Mouse (Mus musculus) ES-E14 (cell line): Measurements from ENCODE around the gene Slk.

ENCODE experiments used
- HCFC1 ChIP-seq: IDR thresholded peaks from 2 replicates; pipeline ENCODE4 v1.6.1; 2012; ENCODE audit warnings: low read length, inconsistent platforms, borderline replicate concordance; ENCODE audit not compliant: insufficient read depth
- MAFK ChIP-seq: IDR thresholded peaks from 2 replicates; pipeline ENCODE4 v1.6.1; 2014; ENCODE audit warnings: mild to moderate bottlenecking, low read depth, low read length, inconsistent platforms; ENCODE audit not compliant: insufficient read depth
- ZC3H11A ChIP-seq: IDR thresholded peaks from 2 replicates; pipeline ENCODE4 v1.6.1; 2012; ENCODE audit warnings: low read depth, mild to moderate bottlenecking, inconsistent platforms, low read length, borderline replicate concordance
- ZNF384 ChIP-seq: IDR thresholded peaks from 2 replicates; pipeline ENCODE4 v1.6.1; 2012; ENCODE audit warnings: low read depth, low read length, inconsistent platforms

DNA sequence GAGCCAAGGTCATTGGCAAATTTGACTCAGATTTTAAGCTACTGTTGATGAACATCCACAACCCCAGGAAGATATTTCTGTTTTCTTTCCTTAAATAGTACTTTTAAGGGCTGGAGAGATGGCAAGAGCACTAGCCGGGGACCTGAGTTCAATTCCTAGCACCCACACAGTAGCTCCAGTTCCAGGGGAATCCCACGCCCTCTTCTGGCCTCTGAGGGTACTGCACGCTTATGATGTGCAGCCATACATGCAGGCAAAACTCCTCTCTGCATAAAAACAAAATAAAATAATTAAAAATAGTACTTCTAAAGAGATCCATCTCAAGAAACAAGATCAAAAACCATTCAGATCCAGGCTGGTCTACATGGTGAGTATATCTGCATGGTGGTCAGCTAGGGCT lies 47.0 kb upstream of the Slk start:
- TF ChIP-seq ZNF384 = no peak
- no peak for TF ChIP-seq MAFK
- TF ChIP-seq ZC3H11A = 0 out of 2 replicates have a peak, but pooled peaks have one; percentile 21
- no peak for TF ChIP-seq HCFC1
